Mouse (Mus musculus): ENCODE measurements around the gene Dhx15. TPM values are rescaled to one million over a fixed set of nuclear protein-coding genes. Genes with fewer than 3 reads are reported as not detected.

The Dhx15 gene
- polyA plus RNA-seq, 1 experiment = 74.9 TPM

- no peak overlapping the region for H3K4me3 ChIP-seq (ENCODE audit: insufficient read depth, low read length)
- peaks cover 3% of the 10 kb centered on the region; the same call in 1 of the 2 replicates for H3K4me1 ChIP-seq (ENCODE audit: control insufficient read depth, insufficient read depth, low read length)
- TF ChIP-seq CTCF (IDR thresholded peaks at IDR 0.05; ENCODE audit: extremely low read depth, insufficient read depth, low read length) (no peak), POLR2A (IDR thresholded peaks at IDR 0.05; ENCODE audit: extremely low read depth, insufficient read depth, low read length) (no peak)
- no peak overlapping the region for H3K27ac ChIP-seq (ENCODE audit: insufficient read depth, low read length)
Observed at GRCm38 (mm10) chr5:52221596-52221995, 31.3 kb upstream of the Dhx15 start.

- no peak overlapping the region for H3K4me3 ChIP-seq (ENCODE audit: insufficient read depth, low read length)
- no peak for TF ChIP-seq CTCF (IDR thresholded peaks at IDR 0.05; ENCODE audit: extremely low read depth, insufficient read depth, low read length)
- TF ChIP-seq POLR2A (IDR thresholded peaks at IDR 0.05; ENCODE audit: extremely low read depth, insufficient read depth, low read length) = no peak
- H3K4me1 ChIP-seq (ENCODE audit: control insufficient read depth, insufficient read depth, low read length) = peaks cover 3% of the 10 kb centered on the region; the same call in 1 of the 2 replicates
- H3K27ac ChIP-seq (ENCODE audit: insufficient read depth, low read length) = no peak overlapping the region
Observed at GRCm38 (mm10) chr5:52220013-52220804, 29.9 kb upstream of the Dhx15 start.

- no peak overlapping the region for H3K4me3 ChIP-seq (ENCODE audit: insufficient read depth, low read length)
- no peak for TF ChIP-seq CTCF (IDR thresholded peaks at IDR 0.05; ENCODE audit: extremely low read depth, insufficient read depth, low read length)
- no peak for TF ChIP-seq POLR2A (IDR thresholded peaks at IDR 0.05; ENCODE audit: extremely low read depth, insufficient read depth, low read length)
- H3K27ac ChIP-seq (ENCODE audit: insufficient read depth, low read length) = no peak overlapping the region
- peaks cover 6% of the 10 kb centered on the region for H3K4me1 ChIP-seq (ENCODE audit: control insufficient read depth, insufficient read depth, low read length)
Observed at GRCm38 (mm10) chr5:52218238-52218637, 27.9 kb upstream of the Dhx15 start.

DNA sequence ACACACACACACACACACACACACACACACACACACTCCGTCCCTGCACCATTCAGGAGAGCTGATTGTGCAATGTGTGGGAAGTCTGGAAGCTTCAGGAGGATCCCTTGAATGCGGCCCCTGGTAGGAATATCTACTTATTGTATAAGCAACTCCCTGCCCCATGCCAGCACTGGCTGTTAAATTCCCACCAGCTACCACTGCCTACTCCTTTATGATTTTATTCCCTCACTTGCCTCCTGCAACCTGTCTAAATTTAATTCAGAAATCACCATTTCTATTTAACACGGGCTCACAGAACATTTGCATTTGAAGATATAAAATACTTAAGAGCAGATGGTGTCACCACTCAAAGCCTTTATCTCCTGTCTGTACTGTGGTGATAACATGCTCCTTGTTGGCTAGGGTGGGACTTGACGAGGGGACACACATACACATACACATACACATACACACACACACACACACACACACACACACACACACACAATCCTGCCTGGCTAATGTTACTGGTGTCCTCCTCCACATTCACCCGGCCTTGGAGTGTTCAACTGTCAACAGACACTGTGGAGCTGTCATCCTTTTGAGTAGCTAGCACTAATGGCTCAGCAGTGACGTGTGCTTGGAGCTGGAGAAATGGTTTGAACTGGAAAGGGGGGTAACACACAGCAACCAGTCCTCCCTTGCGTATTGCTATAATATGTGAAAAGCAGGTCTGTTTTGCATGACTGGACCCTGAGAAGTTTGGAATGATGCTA, 23.0 kb upstream of the Dhx15 start:
- no peak for TF ChIP-seq CTCF (IDR thresholded peaks at IDR 0.05; ENCODE audit: extremely low read depth, insufficient read depth, low read length)
- TF ChIP-seq POLR2A (IDR thresholded peaks at IDR 0.05; ENCODE audit: extremely low read depth, insufficient read depth, low read length) = no peak
- Histone ChIP-seq H3K27ac (ENCODE audit: insufficient read depth, low read length) (no peak overlapping the region), H3K4me1 (ENCODE audit: control insufficient read depth, insufficient read depth, low read length) (peaks cover 7% of the 10 kb centered on the region), H3K4me3 (ENCODE audit: insufficient read depth, low read length) (no peak overlapping the region)

GRCm38 (mm10) chr5:52191180-52191468, 810 bp upstream of the Dhx15 start:
- no peak overlapping the region for H3K27ac ChIP-seq (ENCODE audit: insufficient read depth, low read length)
- no peak for TF ChIP-seq POLR2A (IDR thresholded peaks at IDR 0.05; ENCODE audit: extremely low read depth, insufficient read depth, low read length)
- no peak for TF ChIP-seq CTCF (IDR thresholded peaks at IDR 0.05; ENCODE audit: extremely low read depth, insufficient read depth, low read length)

DNA sequence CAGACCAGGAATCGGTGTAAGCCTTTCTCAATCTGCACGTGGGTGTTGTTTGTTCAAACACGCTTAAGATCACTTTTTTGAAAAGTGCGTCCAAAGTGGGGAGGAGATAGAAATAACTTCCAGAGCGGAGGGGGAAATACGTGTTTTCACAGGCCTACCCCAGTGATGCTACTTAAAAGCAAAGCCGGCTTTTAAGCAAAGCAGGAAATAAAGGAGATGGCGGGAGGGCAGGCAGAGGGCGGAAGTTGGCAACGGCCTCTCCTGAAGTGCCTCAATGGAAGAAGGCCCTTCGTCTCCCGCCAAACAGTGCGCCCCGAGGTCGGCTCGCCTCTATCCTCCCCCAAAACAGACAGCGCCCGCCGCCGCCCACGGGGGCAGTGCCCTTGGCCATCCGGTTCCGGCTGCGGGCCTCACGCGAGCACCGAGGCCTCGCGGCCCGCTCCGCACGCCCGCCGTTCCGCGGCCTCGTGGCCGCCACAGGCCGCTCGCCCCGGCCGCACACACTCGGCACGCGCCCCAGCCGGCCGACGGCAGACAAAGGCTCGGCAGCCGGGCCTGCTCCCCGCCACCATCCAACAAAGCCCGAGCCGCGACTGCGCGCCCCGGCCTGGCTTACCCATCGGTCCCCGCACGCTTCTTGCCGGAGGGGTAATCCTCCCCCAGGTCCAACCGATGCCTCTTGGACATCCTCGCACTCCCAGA, 499 bp downstream of the Dhx15 start:
- peak overlapping the region; percentile 92 for H3K27ac ChIP-seq (ENCODE audit: insufficient read depth, low read length)
- H3K4me3 ChIP-seq (ENCODE audit: insufficient read depth, low read length) = peak overlapping the region; percentile 68

More at GRCm38 (mm10) chr5:52191180-52191468, 810 bp upstream of the Dhx15 start:
- H3K4me1 ChIP-seq (ENCODE audit: control insufficient read depth, insufficient read depth, low read length) = no peaks in the 10 kb centered on the region
- peak overlapping the region; percentile 68; the same call in 1 of the 2 replicates for H3K4me3 ChIP-seq (ENCODE audit: insufficient read depth, low read length)

GRCm38 (mm10) chr5:52188206-52188605, 2.1 kb downstream of the Dhx15 start:
- H3K4me1 ChIP-seq (ENCODE audit: control insufficient read depth, insufficient read depth, low read length) = no peaks in the 10 kb centered on the region; the same call in 1 of the 2 replicates
- no peak overlapping the region; the same call in 1 of the 2 replicates for H3K4me3 ChIP-seq (ENCODE audit: insufficient read depth, low read length)
- no peak for TF ChIP-seq CTCF (IDR thresholded peaks at IDR 0.05; ENCODE audit: extremely low read depth, insufficient read depth, low read length)
- H3K27ac ChIP-seq (ENCODE audit: insufficient read depth, low read length) = no peak overlapping the region

More for the DNA sequence above, 499 bp downstream of the Dhx15 start:
- no peak for TF ChIP-seq POLR2A (IDR thresholded peaks at IDR 0.05; ENCODE audit: extremely low read depth, insufficient read depth, low read length)
- H3K4me1 ChIP-seq (ENCODE audit: control insufficient read depth, insufficient read depth, low read length) = no peaks in the 10 kb centered on the region; the same call in 1 of the 2 replicates

GRCm38 (mm10) chr5:52177326-52177725, 13.0 kb downstream of the Dhx15 start:
- Histone ChIP-seq H3K27ac (ENCODE audit: insufficient read depth, low read length) (no peak overlapping the region), H3K4me1 (ENCODE audit: control insufficient read depth, insufficient read depth, low read length) (no peaks in the 10 kb centered on the region), H3K4me3 (ENCODE audit: insufficient read depth, low read length) (no peak overlapping the region)
- TF ChIP-seq POLR2A (IDR thresholded peaks at IDR 0.05; ENCODE audit: extremely low read depth, insufficient read depth, low read length) (no peak), CTCF (IDR thresholded peaks at IDR 0.05; ENCODE audit: extremely low read depth, insufficient read depth, low read length) (no peak)

- Histone ChIP-seq H3K4me1 (ENCODE audit: control insufficient read depth, insufficient read depth, low read length) (no peaks in the 10 kb centered on the region), H3K4me3 (ENCODE audit: insufficient read depth, low read length) (no peak overlapping the region), H3K27ac (ENCODE audit: insufficient read depth, low read length) (no peak overlapping the region)
- TF ChIP-seq POLR2A (IDR thresholded peaks at IDR 0.05; ENCODE audit: extremely low read depth, insufficient read depth, low read length) = no peak
- no peak for TF ChIP-seq CTCF (IDR thresholded peaks at IDR 0.05; ENCODE audit: extremely low read depth, insufficient read depth, low read length)
Observed at GRCm38 (mm10) chr5:52168468-52168867, 21.8 kb downstream of the Dhx15 start.
